Mouse (Mus musculus): ENCODE measurements around the gene Ppp6r2.

DNA sequence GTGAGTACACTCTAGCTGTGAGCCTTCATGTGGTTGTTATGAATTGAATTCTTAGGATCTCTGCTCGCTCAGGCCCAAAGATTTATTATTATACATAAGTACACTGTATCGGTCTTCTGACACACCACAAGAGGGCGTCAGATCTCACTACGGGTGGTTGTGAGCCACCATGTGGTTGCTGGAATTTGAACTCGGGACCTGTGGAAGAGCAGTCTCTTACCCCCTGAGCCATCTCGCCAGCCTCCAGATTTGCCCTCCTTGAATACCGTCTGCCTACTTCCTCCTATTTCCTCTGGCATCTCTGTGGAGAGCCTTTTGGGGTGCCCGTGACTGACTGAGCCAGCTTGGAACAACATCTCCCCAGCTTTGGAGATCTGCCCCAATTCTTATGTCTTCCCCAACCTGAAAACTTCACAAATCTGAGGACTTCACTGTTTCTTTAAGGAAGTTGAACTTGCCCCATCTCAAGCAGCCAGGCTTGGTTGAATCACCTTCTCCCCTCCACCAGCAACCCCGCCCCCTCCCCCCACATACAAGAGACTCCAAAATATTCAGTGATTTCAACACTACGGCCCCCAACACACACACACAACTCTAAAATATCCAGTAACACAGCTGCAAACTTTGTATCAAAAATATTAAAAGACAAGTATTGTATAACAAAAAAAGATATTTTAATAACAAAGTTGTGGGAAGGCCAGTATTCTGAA is 29.6 kb upstream of the Ppp6r2 start:
- TF ChIP-seq EP300 (optimal IDR thresholded peaks at IDR 0.05) (no peak), CTCF (IDR thresholded peaks at IDR 0.05; ENCODE audit: low read depth) (peak; percentile 57)

All from stomach, postnatal 0 days (tissue).